9 mouse cellular contexts compared by ENCODE assay signal in the genomic region with DNA sequence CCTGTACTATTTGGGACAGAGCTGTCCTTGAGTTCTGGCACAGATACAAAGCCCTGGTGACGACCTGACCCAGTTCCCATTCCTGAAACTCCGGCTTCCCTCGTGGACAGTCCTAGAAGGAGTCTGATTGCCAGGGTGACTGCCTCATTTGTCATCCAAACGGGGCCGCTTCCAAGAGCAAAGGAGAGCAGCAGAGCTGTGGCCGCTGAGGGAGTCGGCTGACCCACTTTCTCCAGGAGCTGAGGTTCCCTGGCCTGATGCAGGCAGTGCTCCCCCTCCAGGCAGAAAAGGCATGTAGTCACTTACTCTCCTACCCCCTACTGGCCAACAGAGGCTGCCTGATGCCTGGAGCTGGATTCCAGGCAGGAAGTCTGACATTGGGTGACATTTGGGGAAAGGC.
A peak's percentile ranks its signal among the peaks of the same experiment; 100 is the strongest.
DNase-seq lines count a peak whose midpoint lies in the region; ATAC-seq and TF ChIP-seq lines count a peak whose summit lies in the region.
"Had no signal": no experiment of that assay in that cellular context is flagged by ENCODE, and none has a peak within 500 bp of the region (broad histone marks: within the 10 kb centered on the region; RNA-seq: fewer than 3 reads in every experiment).

No protein-coding gene starts in this region.

- no peak for TF ChIP-seq EP300 in lung, postnatal 0 days (IDR thresholded peaks at IDR 0.05)

- H3K9ac ChIP-seq in ES-E14 (ENCODE audit: insufficient read depth, low read depth, low read length, poor library complexity, severe bottlenecking): no peak overlapping the region
- no peak overlapping the region for H3K9ac ChIP-seq in lung, postnatal 0 days (replicated peaks; ENCODE audit: low read depth)
- H3K9ac ChIP-seq: embryonic facial prominence, embryonic 12.5 days had no signal

- no peak overlapping the region for H3K27ac ChIP-seq in ES-E14 (ENCODE audit: insufficient read depth, low read depth, low read length, poor library complexity, severe bottlenecking)
- H3K27ac ChIP-seq in lung, postnatal 0 days (ENCODE audit: low read length): no peak overlapping the region
- H3K27ac ChIP-seq: embryonic facial prominence, embryonic 12.5 days had no signal

- no peaks in the 10 kb centered on the region for H3K9me3 ChIP-seq in ES-E14 (ENCODE audit: control insufficient read depth, insufficient read depth, low read depth, low read length)
- H3K9me3 ChIP-seq in lung, postnatal 0 days (ENCODE audit: low read length): no peaks in the 10 kb centered on the region
- H3K9me3 ChIP-seq: embryonic facial prominence, embryonic 12.5 days had no signal

- no peak overlapping the region for H3K4me3 ChIP-seq in ES-E14 (ENCODE audit: insufficient read depth in 1 of 2, low read depth in 1 of 2, low read length in 2 of 2, poor library complexity in 1 of 2, severe bottlenecking in 1 of 2)
- H3K4me3 ChIP-seq in lung, postnatal 0 days (ENCODE audit: low read depth, low read length): no peak overlapping the region
- H3K4me3 ChIP-seq: embryonic facial prominence, embryonic 12.5 days had no signal

- H3K36me3 ChIP-seq in ES-E14 (ENCODE audit: control insufficient read depth, insufficient read depth, low read length, poor library complexity, severe bottlenecking): no peaks in the 10 kb centered on the region
- H3K36me3 ChIP-seq in lung, postnatal 0 days (ENCODE audit: insufficient read depth, low read length): no peaks in the 10 kb centered on the region
- H3K36me3 ChIP-seq: embryonic facial prominence, embryonic 12.5 days had no signal

- DNase-seq in 3134 (ENCODE audit: extremely low read depth, insufficient read length, low spot score): peak; percentile 18
- DNase-seq in ES-E14 (ENCODE audit: low read depth, low spot score): peak; percentile 28
- peak; percentile 84 to 86 for DNase-seq in cerebellum, postnatal 10 days
- DNase-seq in gastrocnemius, postnatal 25 days: peak; percentile 80
- DNase-seq in kidney, postnatal 25 days: peak; percentile 51 to 72
- peak; percentile 30 for DNase-seq in lung, postnatal 0 days (ENCODE audit: low spot score)
- peak; percentile 67 for DNase-seq in right cerebral cortex, postnatal 14 days

- peak; percentile 35; the same call in 1 of the 2 replicates for ATAC-seq in lung, postnatal 0 days
- no peak for ATAC-seq in inflammation-experienced regulatory T-cells, adult 6 months

- no peak overlapping the region for H3K4me2 ChIP-seq in lung, postnatal 0 days (replicated peaks; ENCODE audit: low read depth, low read length)
- H3K4me2 ChIP-seq: embryonic facial prominence, embryonic 12.5 days had no signal

- peak; percentile 82 for TF ChIP-seq CTCF in lung, postnatal 0 days (IDR thresholded peaks at IDR 0.05)

- no peaks in the 10 kb centered on the region for H3K27me3 ChIP-seq in lung, postnatal 0 days (replicated peaks; ENCODE audit: insufficient read depth, low read length)
- H3K27me3 ChIP-seq: embryonic facial prominence, embryonic 12.5 days had no signal

- WGBS in lung, postnatal 0 days: 17% methylated on average over 7 of the region's 7 CpGs

- peaks cover 2 to 14% of the 10 kb centered on the region in 2 experiments; a peak in 2 of 4 replicates for H3K4me1 ChIP-seq in ES-E14 (ENCODE audit: control insufficient read depth in 2 of 2, insufficient read depth in 2 of 2, low read length in 2 of 2, poor library complexity in 1 of 2)
- H3K4me1 ChIP-seq in lung, postnatal 0 days (ENCODE audit: insufficient read depth, low read depth, low read length): no peaks in the 10 kb centered on the region
- H3K4me1 ChIP-seq: embryonic facial prominence, embryonic 12.5 days had no signal

- in situ Hi-C loops in ES-E14 (cut with MboI; ENCODE audit: low sequenced_read_pairs in 2 of 2, unreplicated experiment in 2 of 2): no loop called here

TF ChIP-seq in ES-E14, 5 proteins besides CTCF, POLR2A, EP300 and RAD21:
- TF ChIP-seq CHD2 (IDR thresholded peaks at IDR 0.05; ENCODE audit: low read depth, low read length) (no peak), HCFC1 (IDR thresholded peaks at IDR 0.05; ENCODE audit: borderline replicate concordance, insufficient read depth, low read length) (no peak), ZC3H11A (IDR thresholded peaks at IDR 0.05; ENCODE audit: borderline replicate concordance, low read depth, low read length) (peak; percentile 52; the same call in 1 of the 2 replicates), ZNF384 (IDR thresholded peaks at IDR 0.05; ENCODE audit: low read depth, low read length) (no peak), MAFK (IDR thresholded peaks at IDR 0.05; ENCODE audit: insufficient read depth, low read depth, low read length) (no peak)
TF ChIP-seq in ES-E14: peak in this region for 1.

Comparison
In these comparisons a context has a peak if more than half of its experiments do, and no peak if none do; other contexts are left out.
1. DNase-seq: peak in every context shown above with its lines; median percentile 85 in cerebellum, postnatal 10 days; 80 in gastrocnemius, postnatal 25 days; 67 in right cerebral cortex, postnatal 14 days; 62 in kidney, postnatal 25 days; 30 in lung, postnatal 0 days; 28 in ES-E14; 18 in 3134.